Mouse (Mus musculus): ENCODE results near the gene Ssh2. TPM values are rescaled to one million over a fixed set of nuclear protein-coding genes. Genes with fewer than 3 reads are reported as not detected.

Gene Ssh2
- polyA plus RNA-seq, 1 experiment: 6.1 TPM

DNA sequence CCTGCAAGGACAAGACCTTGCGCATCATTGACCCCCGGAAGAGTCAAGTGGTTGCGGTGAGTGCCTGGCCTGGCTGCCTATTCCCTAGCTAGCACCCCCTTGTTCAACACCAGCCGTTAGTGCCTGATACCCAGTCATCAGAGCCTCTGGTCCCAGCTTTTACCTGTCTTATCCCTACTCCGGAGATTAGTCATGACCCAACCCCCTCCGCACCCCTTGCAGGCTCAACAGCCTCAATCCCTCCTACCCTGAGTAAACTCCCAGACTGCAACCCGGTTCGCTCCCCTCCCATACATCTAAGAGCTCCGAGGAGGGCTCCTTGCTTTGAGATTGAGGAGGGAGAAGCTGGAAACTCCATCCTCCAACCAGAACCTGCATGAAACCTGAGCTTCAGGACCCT, 250.5 kb downstream of the Ssh2 start:
- H3K27me3 ChIP-seq (ENCODE audit: control insufficient read depth, insufficient read depth, low read length, poor library complexity, severe bottlenecking): peaks cover 10% of the 10 kb centered on the region
- peak overlapping the region; percentile 39; the same call in 1 of the 2 replicates for H3K4me3 ChIP-seq (ENCODE audit: low read depth, low read length)

DNA sequence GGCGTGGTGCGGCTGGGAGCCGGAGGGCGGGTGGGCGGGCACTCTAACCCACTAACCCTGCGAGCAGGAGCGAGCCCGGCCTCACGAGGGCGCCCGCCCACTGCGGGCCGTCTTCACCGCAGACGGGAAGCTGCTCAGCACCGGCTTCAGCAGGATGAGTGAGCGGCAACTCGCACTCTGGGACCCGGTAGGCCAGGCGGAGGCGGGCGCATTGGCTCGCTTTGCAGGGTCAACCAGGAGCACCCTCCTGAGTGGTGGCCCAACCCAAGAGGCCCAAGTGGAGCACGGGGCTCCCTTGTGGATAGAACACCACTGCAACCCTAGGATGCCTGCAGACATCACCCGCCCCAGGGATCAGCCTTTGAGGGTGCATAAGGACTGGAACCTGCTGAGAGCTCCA, 251.1 kb downstream of the Ssh2 start:
- TF ChIP-seq POLR2A (IDR thresholded peaks at IDR 0.05; ENCODE audit: insufficient read depth, low read length) (no peak), CTCF (IDR thresholded peaks at IDR 0.05; ENCODE audit: low read depth, low read length) (peak; percentile 53), EP300 (IDR thresholded peaks at IDR 0.05; ENCODE audit: insufficient read depth, low read depth, low read length) (no peak)
- Histone ChIP-seq H3K9ac (ENCODE audit: low read depth, poor library complexity, severe bottlenecking) (peak overlapping the region; percentile 24), H3K27ac (ENCODE audit: insufficient read depth, low read length) (no peak overlapping the region), H3K27me3 (ENCODE audit: control insufficient read depth, insufficient read depth, low read length, poor library complexity, severe bottlenecking) (peaks cover 5% of the 10 kb centered on the region; the same call in 1 of the 2 replicates), H3K4me1 (ENCODE audit: control insufficient read depth, insufficient read depth, low read length) (no peaks in the 10 kb centered on the region), H3K9me3 (replicated peaks; ENCODE audit: control insufficient read depth, insufficient read depth, low read length, poor library complexity, severe bottlenecking) (no peaks in the 10 kb centered on the region), H3K36me3 (ENCODE audit: control insufficient read depth, insufficient read depth, low read length, poor library complexity, severe bottlenecking) (no peaks in the 10 kb centered on the region), H3K4me3 (ENCODE audit: low read depth, low read length) (peak overlapping the region; percentile 32)

More for the DNA sequence above, 250.5 kb downstream of the Ssh2 start:
- Histone ChIP-seq H3K27ac (ENCODE audit: insufficient read depth, low read length) (no peak overlapping the region), H3K9me3 (replicated peaks; ENCODE audit: control insufficient read depth, insufficient read depth, low read length, poor library complexity, severe bottlenecking) (no peaks in the 10 kb centered on the region), H3K9ac (ENCODE audit: low read depth, poor library complexity, severe bottlenecking) (peak overlapping the region; percentile 24), H3K4me1 (ENCODE audit: control insufficient read depth, insufficient read depth, low read length) (no peaks in the 10 kb centered on the region), H3K36me3 (ENCODE audit: control insufficient read depth, insufficient read depth, low read length, poor library complexity, severe bottlenecking) (no peaks in the 10 kb centered on the region)
- no peak for TF ChIP-seq CTCF (IDR thresholded peaks at IDR 0.05; ENCODE audit: low read depth, low read length)
- no peak for TF ChIP-seq POLR2A (IDR thresholded peaks at IDR 0.05; ENCODE audit: insufficient read depth, low read length)
- no peak for TF ChIP-seq EP300 (IDR thresholded peaks at IDR 0.05; ENCODE audit: insufficient read depth, low read depth, low read length)

DNA sequence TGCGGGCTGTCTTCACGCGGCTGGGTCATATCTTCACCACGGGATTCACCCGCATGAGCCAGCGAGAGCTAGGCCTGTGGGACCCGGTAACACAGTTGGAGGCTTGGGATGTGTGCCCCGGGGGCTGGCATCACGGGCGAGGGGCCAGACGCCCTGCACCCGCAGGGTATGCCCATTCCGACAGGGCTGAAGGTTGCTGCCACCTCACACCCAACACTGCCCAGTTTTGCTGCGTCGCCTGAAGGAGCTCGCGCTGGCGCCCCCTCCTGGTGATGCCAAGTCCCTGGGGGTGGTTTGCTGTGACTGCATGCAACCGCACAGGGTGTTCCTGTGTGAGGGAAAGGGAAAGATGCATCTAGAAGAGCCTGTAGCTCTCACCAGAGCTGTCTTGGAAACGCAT, 251.7 kb downstream of the Ssh2 start:
- TF ChIP-seq POLR2A (IDR thresholded peaks at IDR 0.05; ENCODE audit: insufficient read depth, low read length) (no peak), CTCF (IDR thresholded peaks at IDR 0.05; ENCODE audit: low read depth, low read length) (peak; percentile 88)
- 0 out of 2 replicates have a peak, but pooled peaks cover 3% of the 10 kb centered on the region for H3K27me3 ChIP-seq (ENCODE audit: control insufficient read depth, insufficient read depth, low read length, poor library complexity, severe bottlenecking)
- no peaks in the 10 kb centered on the region for H3K36me3 ChIP-seq (ENCODE audit: control insufficient read depth, insufficient read depth, low read length, poor library complexity, severe bottlenecking)
- peak overlapping the region; percentile 24 for H3K9ac ChIP-seq (ENCODE audit: low read depth, poor library complexity, severe bottlenecking)
- no peak overlapping the region for H3K27ac ChIP-seq (ENCODE audit: insufficient read depth, low read length)
- H3K4me1 ChIP-seq (ENCODE audit: control insufficient read depth, insufficient read depth, low read length): no peaks in the 10 kb centered on the region
- H3K4me3 ChIP-seq (ENCODE audit: low read depth, low read length): peak overlapping the region; percentile 32
- no peaks in the 10 kb centered on the region for H3K9me3 ChIP-seq (replicated peaks; ENCODE audit: control insufficient read depth, insufficient read depth, low read length, poor library complexity, severe bottlenecking)

DNA sequence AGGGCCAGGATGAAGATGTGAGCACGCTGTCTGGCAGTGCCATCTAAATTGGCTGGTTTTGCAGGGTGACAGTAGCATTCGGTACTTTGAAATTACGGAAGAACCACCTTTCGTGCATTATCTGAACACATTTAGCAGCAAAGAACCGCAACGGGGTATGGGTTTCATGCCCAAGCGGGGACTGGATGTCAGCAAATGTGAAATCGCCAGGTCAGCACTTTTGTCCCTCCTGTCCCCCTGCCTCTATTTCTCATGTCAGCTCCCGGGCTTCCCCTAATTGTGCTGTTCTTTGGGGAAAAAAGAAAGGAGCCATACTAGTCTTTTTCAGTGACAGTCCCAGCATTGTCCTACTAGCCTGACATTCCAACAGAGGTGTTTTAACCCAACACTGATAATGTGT, 252.3 kb downstream of the Ssh2 start:
- H3K9me3 ChIP-seq (replicated peaks; ENCODE audit: control insufficient read depth, insufficient read depth, low read length, poor library complexity, severe bottlenecking): no peaks in the 10 kb centered on the region
- no peaks in the 10 kb centered on the region for H3K4me1 ChIP-seq (ENCODE audit: control insufficient read depth, insufficient read depth, low read length)
- no peaks in the 10 kb centered on the region for H3K27me3 ChIP-seq (ENCODE audit: control insufficient read depth, insufficient read depth, low read length, poor library complexity, severe bottlenecking)
- no peaks in the 10 kb centered on the region for H3K36me3 ChIP-seq (ENCODE audit: control insufficient read depth, insufficient read depth, low read length, poor library complexity, severe bottlenecking)
- H3K9ac ChIP-seq (ENCODE audit: low read depth, poor library complexity, severe bottlenecking): no peak overlapping the region
- H3K27ac ChIP-seq (ENCODE audit: insufficient read depth, low read length): no peak overlapping the region
- no peak for TF ChIP-seq CTCF (IDR thresholded peaks at IDR 0.05; ENCODE audit: low read depth, low read length)
- TF ChIP-seq EP300 (IDR thresholded peaks at IDR 0.05; ENCODE audit: insufficient read depth, low read depth, low read length): no peak
- no peak for TF ChIP-seq POLR2A (IDR thresholded peaks at IDR 0.05; ENCODE audit: insufficient read depth, low read length)
- H3K4me3 ChIP-seq (ENCODE audit: low read depth, low read length): no peak overlapping the region

DNA sequence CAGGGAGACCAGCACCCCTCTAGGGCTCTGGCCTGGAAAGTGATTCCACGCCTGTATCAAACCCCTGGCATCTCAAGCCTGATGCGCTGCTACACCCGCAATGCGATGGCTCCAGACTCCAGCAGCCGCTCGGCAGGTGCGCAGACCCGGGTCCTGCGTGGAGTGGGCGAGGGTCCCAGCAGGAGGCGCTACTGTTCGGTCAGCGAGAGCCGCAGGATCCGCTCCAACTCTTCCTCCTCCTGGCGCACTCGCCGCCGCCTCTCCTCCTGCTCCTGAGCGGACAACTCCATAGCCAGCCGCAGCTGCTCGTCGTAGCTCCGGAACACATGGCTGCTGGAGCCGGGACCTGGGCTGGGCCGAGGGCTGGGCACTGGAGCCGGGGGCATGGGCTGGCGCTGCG, 255.3 kb downstream of the Ssh2 start:
- Histone ChIP-seq H3K4me3 (ENCODE audit: low read depth, low read length) (peak overlapping the region; percentile 44), H3K27ac (ENCODE audit: insufficient read depth, low read length) (no peak overlapping the region), H3K36me3 (ENCODE audit: control insufficient read depth, insufficient read depth, low read length, poor library complexity, severe bottlenecking) (no peaks in the 10 kb centered on the region), H3K9me3 (replicated peaks; ENCODE audit: control insufficient read depth, insufficient read depth, low read length, poor library complexity, severe bottlenecking) (no peaks in the 10 kb centered on the region), H3K27me3 (ENCODE audit: control insufficient read depth, insufficient read depth, low read length, poor library complexity, severe bottlenecking) (no peaks in the 10 kb centered on the region), H3K4me1 (ENCODE audit: control insufficient read depth, insufficient read depth, low read length) (no peaks in the 10 kb centered on the region), H3K9ac (ENCODE audit: low read depth, poor library complexity, severe bottlenecking) (peak overlapping the region; percentile 24; the same call in 1 of the 2 replicates)
- TF ChIP-seq POLR2A (IDR thresholded peaks at IDR 0.05; ENCODE audit: insufficient read depth, low read length): no peak
- 0 out of 2 replicates have a peak, but pooled peaks have one; percentile 4 for TF ChIP-seq EP300 (IDR thresholded peaks at IDR 0.05; ENCODE audit: insufficient read depth, low read depth, low read length)
- peak; percentile 40 for TF ChIP-seq CTCF (IDR thresholded peaks at IDR 0.05; ENCODE audit: low read depth, low read length)

DNA sequence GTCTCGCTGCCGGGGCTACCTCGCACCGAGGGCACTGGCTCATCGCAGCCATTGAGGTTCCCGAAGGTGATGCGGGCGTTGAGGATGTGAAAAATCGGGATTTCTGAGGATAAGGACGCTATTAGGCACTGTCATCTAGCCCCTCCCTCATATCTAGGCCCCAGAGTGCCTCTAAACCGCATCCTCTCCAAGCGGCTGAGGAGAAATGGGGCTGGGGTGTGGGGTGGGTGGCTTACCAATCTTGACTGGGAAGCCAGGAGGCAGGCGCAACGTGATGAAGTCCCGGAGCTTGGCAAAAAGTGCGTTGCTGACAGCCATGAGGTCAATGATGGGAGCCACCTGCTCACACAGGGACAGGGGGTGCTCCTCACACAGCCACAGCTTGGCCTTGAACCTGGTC, 256.7 kb downstream of the Ssh2 start:
- Histone ChIP-seq H3K4me1 (ENCODE audit: control insufficient read depth, insufficient read depth, low read length) (no peaks in the 10 kb centered on the region), H3K27me3 (ENCODE audit: control insufficient read depth, insufficient read depth, low read length, poor library complexity, severe bottlenecking) (no peaks in the 10 kb centered on the region), H3K9me3 (replicated peaks; ENCODE audit: control insufficient read depth, insufficient read depth, low read length, poor library complexity, severe bottlenecking) (no peaks in the 10 kb centered on the region), H3K4me3 (ENCODE audit: low read depth, low read length) (no peak overlapping the region), H3K9ac (ENCODE audit: low read depth, poor library complexity, severe bottlenecking) (no peak overlapping the region), H3K27ac (ENCODE audit: insufficient read depth, low read length) (no peak overlapping the region), H3K36me3 (ENCODE audit: control insufficient read depth, insufficient read depth, low read length, poor library complexity, severe bottlenecking) (no peaks in the 10 kb centered on the region)
- TF ChIP-seq EP300 (IDR thresholded peaks at IDR 0.05; ENCODE audit: insufficient read depth, low read depth, low read length): no peak
- no peak for TF ChIP-seq POLR2A (IDR thresholded peaks at IDR 0.05; ENCODE audit: insufficient read depth, low read length)
